Mouse (Mus musculus): ENCODE results near the gene Dact1.

Gene Dact1

GRCm38 (mm10) chr12:71337896-71338463 lies 28.3 kb downstream of the Dact1 start:
- no peak for DNase-seq (ENCODE audit: low spot score in 2 of 2)

- DNase-seq (ENCODE audit: low spot score in 2 of 2): no peak
These were observed 29.6 kb downstream of the Dact1 start for GRCm38 (mm10) chr12:71339142-71339848.

- peak; percentile 28 to 30 for DNase-seq (ENCODE audit: low spot score in 2 of 2)
These were observed 32.7 kb downstream of the Dact1 start for GRCm38 (mm10) chr12:71342397-71342796.

GRCm38 (mm10) chr12:71345471-71345870 lies 35.8 kb downstream of the Dact1 start:
- DNase-seq (ENCODE audit: low spot score in 2 of 2): no peak

GRCm38 (mm10) chr12:71346071-71346470 lies 36.4 kb downstream of the Dact1 start:
- DNase-seq (ENCODE audit: low spot score in 2 of 2): no peak

GRCm38 (mm10) chr12:71348401-71348896 lies 38.8 kb downstream of the Dact1 start:
- no peak for DNase-seq (ENCODE audit: low spot score in 2 of 2)

- DNase-seq (ENCODE audit: low spot score in 2 of 2): no peak
These were observed 40.4 kb downstream of the Dact1 start for GRCm38 (mm10) chr12:71350077-71350476.

- DNase-seq (ENCODE audit: low spot score in 2 of 2): no peak
These were observed 45.0 kb downstream of the Dact1 start for GRCm38 (mm10) chr12:71354656-71355055.

- DNase-seq (ENCODE audit: low spot score in 2 of 2): no peak
These were observed 45.4 kb downstream of the Dact1 start for GRCm38 (mm10) chr12:71355092-71355491.

GRCm38 (mm10) chr12:71361616-71362015 lies 51.9 kb downstream of the Dact1 start:
- no peak for DNase-seq (ENCODE audit: low spot score in 2 of 2)

GRCm38 (mm10) chr12:71362425-71362824 lies 52.7 kb downstream of the Dact1 start:
- DNase-seq (ENCODE audit: low spot score in 2 of 2): no peak

- DNase-seq (ENCODE audit: low spot score in 2 of 2): no peak
These were observed 54.4 kb downstream of the Dact1 start for GRCm38 (mm10) chr12:71364106-71364505.

GRCm38 (mm10) chr12:71364531-71364930 lies 54.8 kb downstream of the Dact1 start:
- DNase-seq (ENCODE audit: low spot score in 2 of 2): no peak

- DNase-seq (ENCODE audit: low spot score in 2 of 2): no peak
These were observed 55.5 kb downstream of the Dact1 start for GRCm38 (mm10) chr12:71365208-71365607.

GRCm38 (mm10) chr12:71366175-71366574 lies 56.5 kb downstream of the Dact1 start:
- DNase-seq (ENCODE audit: low spot score in 2 of 2): no peak

GRCm38 (mm10) chr12:71368631-71369030 lies 58.9 kb downstream of the Dact1 start:
- no peak for DNase-seq (ENCODE audit: low spot score in 2 of 2)

All from natural killer cell, adult 2 months (primary cell).